Comparison of ENCODE assay signal across 21 mouse cellular contexts in the genomic region with DNA sequence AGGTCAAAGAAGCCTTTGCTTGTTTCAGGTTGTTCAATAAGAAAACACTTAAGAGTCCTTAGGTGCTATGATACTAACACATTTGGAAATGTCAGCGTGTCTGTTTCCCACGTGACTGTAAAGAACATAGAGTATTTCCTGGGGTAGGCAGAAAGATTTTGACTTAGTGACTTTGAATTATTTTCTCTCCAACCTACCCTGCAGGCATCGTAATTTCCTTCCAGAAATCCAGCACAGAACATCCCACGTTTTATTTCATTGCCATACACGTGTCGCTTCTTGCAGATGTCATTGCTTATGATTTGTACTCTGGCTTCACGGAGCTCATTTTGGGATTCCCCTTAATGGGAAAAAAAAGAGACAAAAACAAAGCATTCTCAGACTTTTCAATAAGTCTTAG. TPM values are rescaled to one million over a fixed set of nuclear protein-coding genes. Genes with fewer than 3 reads are reported as not detected.
"Had no signal": no experiment of that assay in that cellular context is flagged by ENCODE, and none has a peak within 500 bp of the region (broad histone marks: within the 10 kb centered on the region; RNA-seq: fewer than 3 reads in every experiment).

No protein-coding gene starts in this region.

- H3K9ac ChIP-seq: neural tube, embryonic 13.5 days; neural tube, embryonic 15.5 days; stomach, embryonic 15.5 days had no signal

- H3K4me2 ChIP-seq: neural tube, embryonic 13.5 days; neural tube, embryonic 15.5 days; stomach, embryonic 15.5 days had no signal

- H3K36me3 ChIP-seq: neural tube, embryonic 13.5 days; neural tube, embryonic 15.5 days; stomach, embryonic 15.5 days had no signal

- H3K4me1 ChIP-seq: neural tube, embryonic 13.5 days; neural tube, embryonic 15.5 days; stomach, embryonic 15.5 days had no signal

- H3K27me3 ChIP-seq: neural tube, embryonic 13.5 days; neural tube, embryonic 15.5 days; stomach, embryonic 15.5 days had no signal

- DNase-seq: retina, postnatal 1 day; right cerebral cortex, postnatal 14 days; right cerebral cortex, postnatal 25 days; right cerebral cortex, postnatal 4 days; spleen, adult 18-20 months; thymus, adult 18-20 months; thymus, adult 2 months; thymus, postnatal 14 days; thymus, postnatal 25 days; thymus, postnatal 36 days; thymus, postnatal 4 days had no signal

- H3K9me3 ChIP-seq: neural tube, embryonic 13.5 days; neural tube, embryonic 15.5 days; stomach, embryonic 15.5 days had no signal

- H3K4me3 ChIP-seq: neural tube, embryonic 13.5 days; neural tube, embryonic 15.5 days; stomach, embryonic 15.5 days had no signal

- H3K27ac ChIP-seq: neural tube, embryonic 13.5 days; neural tube, embryonic 15.5 days; stomach, embryonic 15.5 days; stomach, postnatal 0 days had no signal

RNA-seq across cellular contexts. Expression of gene Tmprss11d, which starts 41.1 kb away (rescaled TPM):
- total RNA-seq: neutrophil, adult 5-6 weeks had no signal
- polyA plus RNA-seq: neural tube, embryonic 13.5 days; neural tube, embryonic 14.5 days; small intestine, adult 2 months; urinary bladder, adult 2 months had no signal

RNA-seq across cellular contexts. Expression of gene Tmprss11a, which starts 54.5 kb away (rescaled TPM):
- total RNA-seq: neutrophil, adult 5-6 weeks had no signal
- polyA plus RNA-seq: neural tube, embryonic 13.5 days; neural tube, embryonic 14.5 days; neural tube, embryonic 15.5 days; small intestine, adult 2 months; spleen, adult 2 months; testis, adult 2 months; thymus, adult 2 months had no signal
